Mouse (Mus musculus): ENCODE measurements around the gene Runx3.

DNA sequence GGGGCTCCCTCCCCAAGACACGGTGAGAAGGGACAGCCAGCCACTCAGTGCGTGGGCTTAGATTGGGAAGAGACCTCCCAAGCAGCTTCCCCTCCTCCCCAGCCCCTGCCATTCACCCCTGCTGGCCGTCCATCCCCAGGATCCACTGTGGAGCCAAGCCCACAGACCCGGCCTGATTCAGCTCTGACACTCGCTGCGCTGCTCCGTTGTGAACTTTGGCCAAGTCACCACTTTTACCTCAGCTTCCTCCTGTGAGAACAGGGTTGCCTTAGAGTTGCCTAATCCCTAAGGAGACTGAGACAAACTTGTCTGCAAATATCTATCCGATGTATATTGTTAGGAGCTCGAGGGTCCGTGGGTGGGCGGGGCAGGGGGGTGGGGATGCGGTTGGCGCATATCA lies 21.3 kb downstream of the Runx3 start:
- TF ChIP-seq CTCF (IDR thresholded peaks at IDR 0.05; ENCODE audit: control insufficient read depth, insufficient read depth, low read length) (no peak), POLR2A (IDR thresholded peaks at IDR 0.05; ENCODE audit: borderline replicate concordance, control insufficient read depth, low read depth, low read length) (no peak)
